Mouse (Mus musculus): ENCODE measurements around the gene Add3.
A peak's percentile ranks its signal among the peaks of the same experiment; 100 is the strongest.

Gene Add3

GRCm38 (mm10) chr19:53273055-53273722, 132.9 kb downstream of the Add3 start:
- no peak for DNase-seq (ENCODE audit: low read depth, low spot score)

- no peak for DNase-seq (ENCODE audit: low read depth, low spot score)
These were observed 133.7 kb downstream of the Add3 start for GRCm38 (mm10) chr19:53273781-53274428.

GRCm38 (mm10) chr19:53275204-53275603, 135.0 kb downstream of the Add3 start:
- DNase-seq (ENCODE audit: low read depth, low spot score) = no peak

GRCm38 (mm10) chr19:53276902-53277707, 136.9 kb downstream of the Add3 start:
- DNase-seq (ENCODE audit: low read depth, low spot score) = no peak

- no peak for DNase-seq (ENCODE audit: low read depth, low spot score)
These were observed 138.5 kb downstream of the Add3 start for GRCm38 (mm10) chr19:53278491-53279415.

- no peak for DNase-seq (ENCODE audit: low read depth, low spot score)
These were observed 140.0 kb downstream of the Add3 start for GRCm38 (mm10) chr19:53280254-53280653.

- no peak for DNase-seq (ENCODE audit: low read depth, low spot score)
These were observed 142.3 kb downstream of the Add3 start for GRCm38 (mm10) chr19:53282571-53282970.

- DNase-seq (ENCODE audit: low read depth, low spot score) = no peak
These were observed 143.5 kb downstream of the Add3 start for GRCm38 (mm10) chr19:53283742-53284141.

- peak; percentile 26 for DNase-seq (ENCODE audit: low read depth, low spot score)
These were observed 144.3 kb downstream of the Add3 start for GRCm38 (mm10) chr19:53284268-53285208.

GRCm38 (mm10) chr19:53296331-53297254, 156.3 kb downstream of the Add3 start:
- DNase-seq (ENCODE audit: low read depth, low spot score) = no peak
